Mouse (Mus musculus) cerebellum, adult 9-10 months (tissue): ENCODE results near the gene Msl2.

Experiments
- DNase-seq: peaks from one replicate; pipeline ENCODE4 v3.0.0; 2022

Gene Msl2

GRCm38 (mm10) chr9:101075091-101075581 is 1.2 kb downstream of the Msl2 start:
- no peak for DNase-seq

- no peak for DNase-seq
These were observed 1.8 kb downstream of the Msl2 start for GRCm38 (mm10) chr9:101075694-101076093.

- peak; percentile 42 for DNase-seq
These were observed 2.4 kb downstream of the Msl2 start for GRCm38 (mm10) chr9:101076095-101076875.

GRCm38 (mm10) chr9:101077486-101077885 is 3.6 kb downstream of the Msl2 start:
- no peak for DNase-seq

- DNase-seq = no peak
These were observed 4.7 kb downstream of the Msl2 start for GRCm38 (mm10) chr9:101078579-101078978.

GRCm38 (mm10) chr9:101080046-101080685 is 6.3 kb downstream of the Msl2 start:
- DNase-seq = no peak

GRCm38 (mm10) chr9:101083728-101084127 is 9.8 kb downstream of the Msl2 start:
- DNase-seq = no peak

GRCm38 (mm10) chr9:101095425-101095824 is 21.5 kb downstream of the Msl2 start:
- no peak for DNase-seq

- no peak for DNase-seq
These were observed 22.6 kb downstream of the Msl2 start for GRCm38 (mm10) chr9:101096461-101096860.

- DNase-seq = no peak
These were observed 23.6 kb downstream of the Msl2 start for GRCm38 (mm10) chr9:101097542-101097941.

- DNase-seq = no peak
These were observed 25.5 kb downstream of the Msl2 start for GRCm38 (mm10) chr9:101099445-101099844.

- no peak for DNase-seq
These were observed 26.3 kb downstream of the Msl2 start for GRCm38 (mm10) chr9:101100163-101100562.

- DNase-seq = no peak
These were observed 27.6 kb downstream of the Msl2 start for GRCm38 (mm10) chr9:101101547-101101946.

- no peak for DNase-seq
These were observed 28.4 kb downstream of the Msl2 start for GRCm38 (mm10) chr9:101102288-101102687.

GRCm38 (mm10) chr9:101104931-101105330 is 31.0 kb downstream of the Msl2 start:
- no peak for DNase-seq

- DNase-seq = no peak
These were observed 31.8 kb downstream of the Msl2 start for GRCm38 (mm10) chr9:101105735-101106134.

GRCm38 (mm10) chr9:101107386-101107785 is 33.5 kb downstream of the Msl2 start:
- DNase-seq = peak; percentile 48

GRCm38 (mm10) chr9:101110013-101110412 is 36.1 kb downstream of the Msl2 start:
- no peak for DNase-seq

GRCm38 (mm10) chr9:101113317-101113716 is 39.4 kb downstream of the Msl2 start:
- DNase-seq = no peak

- DNase-seq = no peak
These were observed 40.4 kb downstream of the Msl2 start for GRCm38 (mm10) chr9:101114182-101114884.

GRCm38 (mm10) chr9:101143635-101144034 is 69.7 kb downstream of the Msl2 start:
- DNase-seq = no peak

- no peak for DNase-seq
These were observed 79.0 kb downstream of the Msl2 start for GRCm38 (mm10) chr9:101152872-101153271.
